Mouse (Mus musculus): Measurements from ENCODE around the gene Itga5.

GRCm38 (mm10) chr15:103315011-103315502 lies 51.5 kb downstream of the Itga5 start:
- TF ChIP-seq CHD2 (IDR thresholded peaks at IDR 0.05; ENCODE audit: low read depth, low read length) (no peak), ZNF384 (IDR thresholded peaks at IDR 0.05; ENCODE audit: low read depth, low read length) (no peak), MAFK (IDR thresholded peaks at IDR 0.05; ENCODE audit: insufficient read depth, low read depth, low read length) (no peak)
